16 mouse cellular contexts compared by ENCODE assay signal in the genomic region with DNA sequence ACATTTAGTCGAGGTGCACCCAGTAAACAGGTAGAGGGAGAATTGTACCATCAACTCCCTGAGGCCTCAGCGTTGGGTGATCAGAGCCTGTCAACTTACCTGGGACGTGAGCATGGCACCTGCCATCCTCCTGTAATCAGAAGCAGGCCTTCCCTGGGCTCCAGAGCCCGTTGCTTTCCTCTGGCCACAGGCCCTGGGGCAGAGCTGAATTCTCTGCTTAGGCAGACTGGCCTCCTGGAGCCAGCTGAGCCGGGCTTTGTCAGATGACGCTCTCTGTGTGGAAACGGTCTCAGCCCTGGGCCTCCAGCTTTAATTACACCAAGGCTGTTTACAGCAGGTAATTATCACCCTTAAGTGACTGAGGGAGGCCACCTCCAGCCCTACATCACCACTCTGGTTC.
A peak's percentile ranks its signal among the peaks of the same experiment; 100 is the strongest.
DNase-seq lines count a peak whose midpoint lies in the region; ATAC-seq and TF ChIP-seq lines count a peak whose summit lies in the region.
"Had no signal": no experiment of that assay in that cellular context is flagged by ENCODE, and none has a peak within 500 bp of the region (broad histone marks: within the 10 kb centered on the region; RNA-seq: fewer than 3 reads in every experiment).

No protein-coding gene starts in this region.

- peak; percentile 28; the same call in 1 of the 2 replicates for ATAC-seq in forebrain, embryonic 11.5 days (replicated peaks; ENCODE audit: low FRiP score)
- no peak for ATAC-seq in forebrain, embryonic 16.5 days
- 0 out of 2 replicates have a peak, but pooled peaks have one; percentile 7 for ATAC-seq in embryonic facial prominence, embryonic 14.5 days (ENCODE audit: low read depth)
- ATAC-seq in limb, embryonic 15.5 days (ENCODE audit: insufficient number of reproducible peaks, low FRiP score, low TSS enrichment, low read depth): no peak
- ATAC-seq: forebrain, embryonic 13.5 days; intestine, embryonic 15.5 days had no signal

- intact Hi-C loops in heart, adult 2 months (cut with DNase I): no loop called here

- no peak for TF ChIP-seq POLR2A in brain, embryonic 14.5 days (IDR thresholded peaks at IDR 0.05; ENCODE audit: borderline replicate concordance, extremely low read depth, insufficient read depth, insufficient read length, poor library complexity, severe bottlenecking)
- no peak for TF ChIP-seq POLR2A in heart, adult 2 months (IDR thresholded peaks at IDR 0.05; ENCODE audit: insufficient read depth, low read depth, low read length)

- H3K36me3 ChIP-seq in forebrain, embryonic 11.5 days (ENCODE audit: control insufficient read depth, insufficient read depth, low read length): no peaks in the 10 kb centered on the region
- H3K36me3 ChIP-seq in forebrain, embryonic 16.5 days (ENCODE audit: control insufficient read depth, insufficient read depth): no peaks in the 10 kb centered on the region
- H3K36me3 ChIP-seq in embryonic facial prominence, embryonic 14.5 days (ENCODE audit: control insufficient read depth, insufficient read depth, low read length): no peaks in the 10 kb centered on the region
- no peaks in the 10 kb centered on the region for H3K36me3 ChIP-seq in limb, embryonic 15.5 days
- H3K36me3 ChIP-seq in heart, adult 2 months (ENCODE audit: control insufficient read depth, insufficient read depth, low read length): no peaks in the 10 kb centered on the region
- H3K36me3 ChIP-seq: heart, embryonic 12.5 days; hindbrain, embryonic 10.5 days; intestine, embryonic 15.5 days had no signal

- peaks cover 2% of the 10 kb centered on the region; the same call in 1 of the 2 replicates for H3K27me3 ChIP-seq in forebrain, embryonic 11.5 days (ENCODE audit: control insufficient read depth, insufficient read depth, low read length)
- H3K27me3 ChIP-seq in forebrain, embryonic 16.5 days (replicated peaks; ENCODE audit: control insufficient read depth, insufficient read depth, low read length): no peaks in the 10 kb centered on the region
- 0 out of 2 replicates have a peak, but pooled peaks cover 3% of the 10 kb centered on the region for H3K27me3 ChIP-seq in embryonic facial prominence, embryonic 14.5 days (replicated peaks; ENCODE audit: control insufficient read depth, insufficient read depth, low read length)
- H3K27me3 ChIP-seq in limb, embryonic 15.5 days: peaks cover 20% of the 10 kb centered on the region
- no peaks in the 10 kb centered on the region; the same call in 1 of the 2 replicates for H3K27me3 ChIP-seq in heart, adult 2 months (ENCODE audit: control insufficient read depth, insufficient read depth, low read length)

- no peak for TF ChIP-seq EP300 in heart, adult 2 months (IDR thresholded peaks at IDR 0.05; ENCODE audit: insufficient read depth, low read depth, low read length)

- DNase-seq in forebrain, embryonic 11.5 days (ENCODE audit: low spot score): peak; percentile 54
- DNase-seq in brain, embryonic 14.5 days (ENCODE audit: low read depth): peak; percentile 44
- DNase-seq in embryonic facial prominence, embryonic 14.5 days (ENCODE audit: low spot score): no peak
- no peak for DNase-seq in heart, adult 2 months
- DNase-seq in layer of hippocampus, adult 9-11 months: no peak
- DNase-seq: adrenal gland, postnatal 10 days; cerebellum, adult 11-12 months; cerebellum, adult 9-10 months; cerebellum, postnatal 25 days; gastrocnemius, postnatal 14 days had no signal

- no peaks in the 10 kb centered on the region for H3K9me3 ChIP-seq in forebrain, embryonic 11.5 days (ENCODE audit: control insufficient read depth, low read length)
- H3K9me3 ChIP-seq in forebrain, embryonic 16.5 days (ENCODE audit: control insufficient read depth, low read length): peaks cover 6% of the 10 kb centered on the region; the same call in 1 of the 2 replicates
- H3K9me3 ChIP-seq in embryonic facial prominence, embryonic 14.5 days (ENCODE audit: control insufficient read depth, low read length): peaks cover 18% of the 10 kb centered on the region
- H3K9me3 ChIP-seq in limb, embryonic 15.5 days: no peaks in the 10 kb centered on the region
- H3K9me3 ChIP-seq: intestine, embryonic 15.5 days had no signal

- TF ChIP-seq CTCF in brain, embryonic 14.5 days (IDR thresholded peaks at IDR 0.05; ENCODE audit: borderline replicate concordance, extremely low read depth, insufficient read depth, insufficient read length): no peak
- no peak for TF ChIP-seq CTCF in heart, adult 2 months (IDR thresholded peaks at IDR 0.05)

- no peaks in the 10 kb centered on the region for H3K79me2 ChIP-seq in heart, adult 2 months (replicated peaks; ENCODE audit: control insufficient read depth, insufficient read depth, low read length)

- no peak overlapping the region for H3K4me2 ChIP-seq in forebrain, embryonic 11.5 days (ENCODE audit: low read depth, low read length, severe bottlenecking)
- no peak overlapping the region for H3K4me2 ChIP-seq in forebrain, embryonic 16.5 days (ENCODE audit: low read length)
- no peak overlapping the region for H3K4me2 ChIP-seq in embryonic facial prominence, embryonic 14.5 days (ENCODE audit: low read depth, low read length)
- H3K4me2 ChIP-seq in limb, embryonic 15.5 days: no peak overlapping the region
- H3K4me2 ChIP-seq: forebrain, embryonic 13.5 days; heart, embryonic 12.5 days; intestine, embryonic 15.5 days had no signal

- no peak overlapping the region for H3K4me3 ChIP-seq in forebrain, embryonic 11.5 days (ENCODE audit: low read depth, low read length)
- H3K4me3 ChIP-seq in forebrain, embryonic 16.5 days (replicated peaks; ENCODE audit: low read length): no peak overlapping the region
- no peak overlapping the region for H3K4me3 ChIP-seq in embryonic facial prominence, embryonic 14.5 days (ENCODE audit: low read depth, low read length)
- H3K4me3 ChIP-seq in limb, embryonic 15.5 days: no peak overlapping the region
- H3K4me3 ChIP-seq in heart, adult 2 months: no peak overlapping the region
- H3K4me3 ChIP-seq: forebrain, embryonic 13.5 days; heart, embryonic 12.5 days; hindbrain, embryonic 10.5 days; intestine, embryonic 15.5 days had no signal

- WGBS in forebrain, embryonic 11.5 days: 47% methylated on average over 7 of the region's 7 CpGs
- 40% methylated on average over 7 of the region's 7 CpGs for WGBS in forebrain, embryonic 16.5 days
- WGBS in embryonic facial prominence, embryonic 14.5 days: 35% methylated on average over 7 of the region's 7 CpGs
- WGBS in limb, embryonic 15.5 days: 16% methylated on average over 7 of the region's 7 CpGs
- 70% methylated on average over 7 of the region's 7 CpGs for WGBS in heart, adult 2 months

- H3K27ac ChIP-seq in forebrain, embryonic 11.5 days (ENCODE audit: low read depth, low read length): no peak overlapping the region
- H3K27ac ChIP-seq in forebrain, embryonic 16.5 days (ENCODE audit: low read length): no peak overlapping the region
- H3K27ac ChIP-seq in embryonic facial prominence, embryonic 14.5 days (replicated peaks; ENCODE audit: low read depth, low read length): no peak overlapping the region; the same call in 1 of the 2 replicates
- H3K27ac ChIP-seq in limb, embryonic 15.5 days: 0 out of 2 replicates have a peak overlapping the region, but pooled peaks have one; percentile 4
- H3K27ac ChIP-seq in heart, adult 2 months: no peak overlapping the region
- H3K27ac ChIP-seq: forebrain, embryonic 13.5 days; hindbrain, embryonic 10.5 days; intestine, embryonic 15.5 days had no signal

- no peak overlapping the region; the same call in 1 of the 2 replicates for H3K9ac ChIP-seq in forebrain, embryonic 11.5 days (ENCODE audit: low read length)
- H3K9ac ChIP-seq in forebrain, embryonic 16.5 days (replicated peaks; ENCODE audit: low read depth, low read length): no peak overlapping the region
- no peak overlapping the region for H3K9ac ChIP-seq in embryonic facial prominence, embryonic 14.5 days (ENCODE audit: low read depth, low read length)
- no peak overlapping the region for H3K9ac ChIP-seq in limb, embryonic 15.5 days
- H3K9ac ChIP-seq in heart, adult 2 months (ENCODE audit: low read depth, low read length): no peak overlapping the region
- H3K9ac ChIP-seq: forebrain, embryonic 13.5 days; heart, embryonic 12.5 days; intestine, embryonic 15.5 days had no signal

- peaks cover 8% of the 10 kb centered on the region; the same call in 1 of the 2 replicates for H3K4me1 ChIP-seq in forebrain, embryonic 11.5 days (replicated peaks; ENCODE audit: control insufficient read depth, insufficient read depth, low read length)
- peaks cover 10% of the 10 kb centered on the region for H3K4me1 ChIP-seq in forebrain, embryonic 16.5 days (replicated peaks; ENCODE audit: control insufficient read depth, insufficient read depth, low read length)
- peaks cover 22% of the 10 kb centered on the region for H3K4me1 ChIP-seq in embryonic facial prominence, embryonic 14.5 days (ENCODE audit: control insufficient read depth, insufficient read depth, low read length)
- peaks cover 31% of the 10 kb centered on the region for H3K4me1 ChIP-seq in limb, embryonic 15.5 days
- no peaks in the 10 kb centered on the region for H3K4me1 ChIP-seq in heart, adult 2 months (ENCODE audit: control insufficient read depth, insufficient read depth, low read length)

Comparison
In these comparisons a context has a peak if more than half of its experiments do, and no peak if none do; other contexts are left out.
1. ATAC-seq: peak in forebrain, embryonic 11.5 days (single experiment) and embryonic facial prominence, embryonic 14.5 days (single experiment); none in forebrain, embryonic 16.5 days (single experiment) and limb, embryonic 15.5 days (single experiment).
2. DNase-seq: peak in forebrain, embryonic 11.5 days (single experiment) and brain, embryonic 14.5 days (single experiment); none in embryonic facial prominence, embryonic 14.5 days (single experiment), heart, adult 2 months (0 of 2) and layer of hippocampus, adult 9-11 months (single experiment).